Mouse (Mus musculus) layer of hippocampus, adult 9-10 months (tissue): ENCODE measurements around the gene Tmem198b.

Experiments
- DNase-seq: peaks from one replicate; pipeline ENCODE4 v3.0.0; 2022; ENCODE audit warnings: low spot score

The Tmem198b gene

DNA sequence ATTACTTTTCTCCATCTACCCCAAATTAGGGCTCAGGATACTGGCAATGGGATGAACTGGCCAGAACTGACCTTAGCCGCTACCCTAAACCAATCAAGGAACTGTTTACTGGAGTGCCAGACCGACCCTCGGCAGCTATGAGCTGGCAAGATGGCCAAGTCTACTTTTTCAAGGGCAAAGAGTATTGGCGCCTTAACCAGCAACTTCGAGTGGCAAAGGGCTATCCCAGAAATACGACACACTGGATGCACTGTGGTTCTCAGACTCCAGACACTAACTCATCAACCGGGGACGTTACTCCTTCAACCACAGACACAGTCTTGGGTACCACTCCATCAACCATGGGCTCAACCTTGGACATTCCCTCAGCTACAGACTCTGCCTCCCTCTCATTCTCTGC is 5.5 kb downstream of the Tmem198b start:
- no peak for DNase-seq

DNA sequence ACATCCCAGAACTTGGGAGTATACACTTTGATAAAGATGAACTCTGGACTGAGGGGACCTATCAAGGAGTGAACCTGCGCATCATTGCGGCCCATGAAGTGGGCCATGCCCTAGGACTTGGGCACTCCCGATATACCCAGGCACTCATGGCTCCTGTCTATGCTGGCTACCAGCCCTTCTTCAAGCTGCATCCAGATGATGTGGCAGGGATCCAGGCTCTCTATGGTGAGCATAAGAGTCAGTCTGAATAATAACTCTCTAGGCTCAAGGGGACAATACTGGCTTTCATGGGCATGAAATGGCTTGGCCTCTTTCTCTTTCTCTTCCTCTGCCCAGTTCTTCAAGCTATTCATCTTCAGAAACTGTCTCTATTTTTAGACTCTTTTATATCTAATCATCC is 8.6 kb downstream of the Tmem198b start:
- peak; percentile 40 for DNase-seq

DNA sequence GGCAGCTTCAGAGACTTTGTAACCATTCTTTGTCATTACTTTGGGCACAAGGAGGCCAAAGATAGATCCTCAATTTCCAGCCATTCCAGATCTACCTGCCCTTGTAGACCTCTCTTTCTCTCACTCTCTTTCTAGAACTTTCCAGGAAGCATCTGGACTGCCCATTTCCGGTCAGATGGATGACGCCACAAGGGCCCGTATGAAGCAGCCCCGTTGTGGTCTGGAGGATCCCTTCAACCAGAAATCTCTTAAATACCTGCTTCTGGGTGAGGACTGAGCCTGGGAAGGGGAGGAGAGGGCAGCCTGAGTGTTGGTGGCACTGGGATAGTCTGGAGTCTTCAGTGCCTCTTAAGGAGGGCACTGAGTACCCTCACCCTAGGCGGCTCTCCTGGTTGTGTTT is 9.8 kb downstream of the Tmem198b start:
- DNase-seq, result no peak

DNA sequence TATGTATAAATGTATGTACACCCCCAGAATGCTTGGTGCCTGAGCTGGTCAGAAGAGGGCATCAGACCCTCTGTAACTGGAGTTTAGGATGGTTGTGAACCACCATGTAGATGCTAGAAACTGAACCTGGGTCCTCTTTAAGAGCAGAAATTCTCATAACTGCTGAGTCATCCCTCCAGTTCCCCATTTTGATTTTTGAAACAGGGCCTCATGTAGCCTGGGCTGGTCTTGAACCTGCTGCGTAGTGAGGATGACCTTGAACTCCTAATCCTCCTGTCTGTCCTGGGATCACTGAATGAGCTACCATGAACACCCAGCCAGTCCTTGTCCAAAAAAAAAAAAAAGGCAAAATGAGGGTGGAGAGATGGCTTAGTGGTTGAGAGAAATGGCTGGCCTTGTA is 10.9 kb downstream of the Tmem198b start:
- no peak for DNase-seq

DNA sequence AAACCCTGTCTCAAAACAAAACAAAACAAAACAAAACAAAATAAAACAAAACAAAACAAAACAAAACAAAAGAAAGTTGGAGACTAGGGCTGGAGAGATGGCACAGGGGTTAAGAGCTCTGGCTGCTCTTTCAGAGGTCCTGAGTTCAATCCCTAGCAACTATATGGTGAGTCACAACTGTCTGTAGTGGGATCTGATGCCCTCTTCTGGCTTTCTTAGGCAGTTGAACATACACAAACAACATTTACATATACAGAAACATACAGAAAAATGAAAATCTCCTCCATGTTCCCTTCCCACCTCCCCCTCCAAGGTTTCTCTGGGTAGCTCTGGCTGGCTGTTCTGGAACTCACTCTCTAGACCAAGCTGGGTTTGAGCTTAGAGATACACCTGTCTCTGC is 12.1 kb downstream of the Tmem198b start:
- DNase-seq, result no peak

DNA sequence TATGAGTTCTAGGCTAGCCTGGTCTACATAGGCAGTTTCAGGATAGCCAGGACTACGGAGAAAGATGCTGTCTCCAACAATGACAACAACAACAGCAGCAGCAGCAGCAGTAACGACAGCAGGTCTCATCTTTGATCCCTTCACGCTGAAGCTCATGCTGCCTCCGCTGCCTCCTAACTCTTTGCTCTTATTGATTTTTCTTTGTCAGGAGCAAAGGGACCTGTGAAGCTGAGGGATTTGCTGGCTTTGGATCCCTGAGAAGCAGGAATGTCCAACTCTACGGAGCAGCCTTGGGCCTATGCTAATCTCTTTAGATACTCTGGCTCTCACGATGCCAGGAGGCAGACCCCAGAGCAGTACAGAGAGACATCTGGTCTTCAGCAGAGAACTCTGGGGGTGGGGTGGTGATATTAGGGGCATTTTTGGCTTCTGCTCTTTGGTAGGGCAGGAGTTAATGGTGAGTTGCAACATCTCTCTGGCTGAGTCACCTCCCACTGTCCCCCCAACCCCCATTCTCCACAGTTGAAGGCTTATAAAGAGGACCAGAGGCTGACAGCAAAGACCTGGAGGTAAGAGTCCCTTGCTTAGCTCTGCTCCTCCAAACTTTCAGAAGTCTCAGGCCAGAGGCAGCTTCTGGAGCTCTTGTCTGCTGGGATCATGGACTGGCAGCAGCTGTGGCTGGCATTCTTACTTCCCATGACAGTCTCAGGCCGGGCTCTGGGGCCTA is 13.6 kb downstream of the Tmem198b start, which contains the start of gene Mmp19:
Mmp19 (plus strand) TSS at position 513 of the 727 bp plus-strand sequence.
- no peak for DNase-seq

DNA sequence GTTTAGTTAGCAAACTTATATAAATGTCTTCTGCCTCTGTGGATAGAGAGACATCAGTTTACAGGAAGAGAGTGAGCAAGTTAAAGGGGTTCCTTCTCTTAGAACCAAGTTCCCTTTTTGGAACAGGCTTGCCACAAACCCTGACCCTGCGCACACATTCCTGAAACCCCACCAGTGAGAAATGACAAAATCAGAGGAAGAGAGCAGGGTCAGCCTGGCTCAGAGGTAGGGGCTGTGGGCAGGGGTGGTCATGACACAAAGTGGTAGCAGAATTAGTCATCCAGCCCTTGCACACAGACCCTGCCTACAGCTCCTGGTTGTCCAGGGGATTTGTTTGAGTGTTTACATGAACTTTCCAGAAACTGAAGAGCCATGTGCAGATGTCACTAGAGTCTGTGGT is 24.0 kb downstream of the Tmem198b start:
- DNase-seq, result no peak

DNA sequence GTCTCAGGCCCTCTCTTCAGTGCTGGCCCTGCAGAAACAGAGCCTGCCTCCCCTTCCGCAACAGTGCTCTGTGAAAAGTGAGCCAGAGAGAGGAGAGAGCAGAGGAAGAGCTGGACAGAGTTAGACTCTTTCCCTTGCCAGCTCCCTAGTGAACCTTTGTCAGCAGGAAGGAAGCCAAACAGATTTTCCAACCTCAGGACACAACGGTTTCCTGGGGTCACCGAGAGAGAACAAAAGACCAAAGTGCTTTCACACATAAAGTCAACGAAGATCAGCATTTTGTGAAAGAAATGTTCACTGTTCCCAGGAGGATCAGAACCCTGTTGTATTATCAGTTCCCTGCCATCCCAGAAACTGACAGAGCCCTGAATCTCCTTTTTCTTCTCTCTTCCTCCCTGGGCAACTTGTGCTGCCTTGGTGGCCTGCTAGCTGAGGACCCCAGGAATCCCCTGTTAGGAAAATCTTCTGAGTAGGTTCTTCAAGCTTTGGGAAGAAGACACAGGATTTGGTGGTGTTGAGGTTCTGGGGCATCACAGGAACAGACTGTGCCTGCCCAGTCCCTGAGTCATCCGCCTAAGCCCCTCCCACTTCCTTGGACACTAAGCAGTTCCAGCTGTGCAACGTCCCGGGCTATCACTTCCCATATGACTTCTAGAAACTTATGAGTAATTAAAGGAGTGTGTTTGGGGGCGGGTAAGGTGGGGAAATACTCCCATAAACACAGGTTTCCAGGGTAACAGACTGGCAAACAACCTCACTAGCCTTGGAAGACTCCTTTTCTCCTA is 25.0 kb downstream of the Tmem198b start:
- no peak for DNase-seq

DNA sequence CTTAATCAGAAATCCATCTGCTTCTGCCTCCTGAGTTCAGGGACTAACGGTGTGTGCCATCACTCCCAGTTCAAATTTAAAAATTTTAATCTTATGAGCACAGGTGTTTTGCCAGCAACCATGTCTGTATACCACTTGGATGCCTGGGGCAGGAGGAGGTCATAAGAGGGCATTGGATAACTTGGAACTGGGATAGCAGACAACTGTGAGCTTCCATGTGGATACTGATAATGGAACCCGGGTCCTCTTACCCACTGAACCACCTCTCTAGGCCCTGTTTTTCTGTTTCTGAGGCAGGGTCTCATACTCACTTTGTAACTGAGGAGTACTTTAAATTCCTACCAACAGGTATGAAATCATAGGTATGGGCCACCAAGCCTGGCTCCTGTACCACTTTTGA is 25.7 kb downstream of the Tmem198b start:
- DNase-seq, result no peak

DNA sequence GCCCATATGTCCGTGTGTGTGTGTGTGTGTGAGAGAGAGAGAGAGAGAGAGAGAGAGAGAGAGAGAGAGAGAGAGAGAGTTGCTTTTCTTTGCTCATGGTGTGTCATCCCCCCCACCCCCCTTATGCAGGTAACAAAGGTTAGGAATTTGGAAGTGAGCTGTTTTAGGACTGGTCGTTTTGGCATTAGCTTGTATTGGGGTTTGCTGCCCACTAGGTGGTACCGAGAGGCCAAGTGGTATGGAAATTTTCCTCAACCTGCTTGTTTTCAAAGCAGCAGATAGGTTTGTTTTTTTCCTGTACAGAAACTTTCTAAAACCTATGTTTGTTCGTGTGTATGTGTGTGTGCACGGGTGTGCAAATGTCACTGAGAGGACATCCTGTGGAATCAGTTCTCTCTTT is 30.5 kb downstream of the Tmem198b start:
- no peak for DNase-seq

DNA sequence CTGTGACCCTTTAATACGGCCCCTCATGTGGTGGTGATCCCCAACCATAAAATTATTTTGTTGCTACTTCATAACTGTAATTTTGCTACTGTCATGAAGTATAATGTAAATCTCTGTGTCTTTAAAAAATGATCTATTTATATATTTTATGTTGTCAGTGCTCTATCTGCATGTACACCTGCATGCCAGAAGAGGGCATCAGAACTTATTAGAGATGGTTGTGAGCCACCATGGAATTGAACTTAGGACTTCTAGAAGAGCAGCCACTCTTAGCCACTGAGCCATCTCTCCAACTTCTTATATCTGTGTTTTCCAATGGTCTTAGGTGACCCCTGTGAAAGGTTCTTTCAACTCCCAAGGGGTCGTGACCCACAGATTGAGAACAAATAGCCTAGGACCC is 31.3 kb downstream of the Tmem198b start:
- DNase-seq, result no peak
